Mouse (Mus musculus): ENCODE results near the gene Cyp4x1. TPM values are rescaled to one million over a fixed set of nuclear protein-coding genes. Genes with fewer than 3 reads are reported as not detected.

Cyp4x1 gene
- polyA plus RNA-seq, 1 experiment = 7.4 TPM

DNA sequence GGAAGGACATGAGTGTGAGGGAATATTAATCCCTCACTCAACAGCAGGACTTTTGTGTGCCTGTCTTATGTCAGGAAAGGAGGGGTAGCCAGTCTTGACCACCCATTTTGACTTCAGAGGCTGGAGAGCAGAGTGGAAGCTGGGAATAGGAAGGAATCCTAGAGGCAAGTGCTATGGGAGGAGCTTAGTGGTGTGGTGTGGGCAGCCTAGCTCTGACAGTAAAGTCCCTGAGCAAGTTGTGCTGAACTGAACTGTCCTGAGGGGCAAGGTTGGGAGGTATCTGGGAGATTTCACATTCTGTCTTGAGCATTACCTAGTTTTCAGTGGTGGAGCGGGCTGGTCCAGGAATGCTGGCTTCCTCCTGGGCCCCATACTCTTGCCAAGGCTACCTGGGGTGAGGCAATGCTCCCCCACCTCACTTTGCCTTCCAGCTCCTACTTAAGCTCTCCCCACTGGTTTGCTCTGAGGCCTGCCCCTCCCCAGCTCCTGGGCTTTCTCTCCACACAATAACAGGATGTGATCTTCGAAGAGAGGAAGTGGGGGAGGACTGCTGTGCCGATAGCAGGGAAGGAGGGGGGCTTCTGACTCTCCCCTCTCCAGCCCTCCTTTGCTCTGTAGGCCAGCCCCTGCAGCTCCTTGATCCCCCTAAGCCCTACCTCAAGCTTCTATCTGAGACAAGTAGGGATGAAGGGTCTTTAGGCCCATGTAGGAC, 58.7 kb downstream of the Cyp4x1 start:
- H3K27ac ChIP-seq (ENCODE audit: insufficient read depth, low read length) = no peak overlapping the region
- H3K27me3 ChIP-seq (ENCODE audit: control insufficient read depth, insufficient read depth, low read length) = no peaks in the 10 kb centered on the region
- H3K4me3 ChIP-seq (replicated peaks; ENCODE audit: insufficient read depth, low read depth, low read length) = no peak overlapping the region
- TF ChIP-seq POLR2A (IDR thresholded peaks at IDR 0.05; ENCODE audit: borderline replicate concordance, insufficient read depth, low read length) = no peak
- no peak for TF ChIP-seq CTCF (IDR thresholded peaks at IDR 0.05; ENCODE audit: borderline replicate concordance, insufficient read depth, low read depth, low read length)
- DNase-seq = no peak
- no peaks in the 10 kb centered on the region for H3K4me1 ChIP-seq (ENCODE audit: control insufficient read depth, insufficient read depth, low read length)
- 55% methylated on average over 3 of the region's 3 CpGs for WGBS

- TF ChIP-seq POLR2A (IDR thresholded peaks at IDR 0.05; ENCODE audit: borderline replicate concordance, insufficient read depth, low read length) (no peak), CTCF (IDR thresholded peaks at IDR 0.05; ENCODE audit: borderline replicate concordance, insufficient read depth, low read depth, low read length) (no peak)
- DNase-seq = no peak
- no peak overlapping the region for H3K4me3 ChIP-seq (replicated peaks; ENCODE audit: insufficient read depth, low read depth, low read length)
- WGBS = 86% methylated on average over 1 of the region's 1 CpGs
- H3K27ac ChIP-seq (ENCODE audit: insufficient read depth, low read length) = no peak overlapping the region
- H3K4me1 ChIP-seq (ENCODE audit: control insufficient read depth, insufficient read depth, low read length) = no peaks in the 10 kb centered on the region
- no peaks in the 10 kb centered on the region for H3K27me3 ChIP-seq (ENCODE audit: control insufficient read depth, insufficient read depth, low read length)
Measured at GRCm38 (mm10) chr4:115074789-115075188, 59.3 kb downstream of the Cyp4x1 start.

GRCm38 (mm10) chr4:115071668-115072067, 62.4 kb downstream of the Cyp4x1 start:
- TF ChIP-seq POLR2A (IDR thresholded peaks at IDR 0.05; ENCODE audit: borderline replicate concordance, insufficient read depth, low read length) (no peak), CTCF (IDR thresholded peaks at IDR 0.05; ENCODE audit: borderline replicate concordance, insufficient read depth, low read depth, low read length) (no peak)
- WGBS = 42% methylated on average over 1 of the region's 1 CpGs
- Histone ChIP-seq H3K27me3 (ENCODE audit: control insufficient read depth, insufficient read depth, low read length) (no peaks in the 10 kb centered on the region), H3K4me1 (ENCODE audit: control insufficient read depth, insufficient read depth, low read length) (no peaks in the 10 kb centered on the region), H3K27ac (ENCODE audit: insufficient read depth, low read length) (no peak overlapping the region), H3K4me3 (replicated peaks; ENCODE audit: insufficient read depth, low read depth, low read length) (no peak overlapping the region)
- no peak for DNase-seq

DNA sequence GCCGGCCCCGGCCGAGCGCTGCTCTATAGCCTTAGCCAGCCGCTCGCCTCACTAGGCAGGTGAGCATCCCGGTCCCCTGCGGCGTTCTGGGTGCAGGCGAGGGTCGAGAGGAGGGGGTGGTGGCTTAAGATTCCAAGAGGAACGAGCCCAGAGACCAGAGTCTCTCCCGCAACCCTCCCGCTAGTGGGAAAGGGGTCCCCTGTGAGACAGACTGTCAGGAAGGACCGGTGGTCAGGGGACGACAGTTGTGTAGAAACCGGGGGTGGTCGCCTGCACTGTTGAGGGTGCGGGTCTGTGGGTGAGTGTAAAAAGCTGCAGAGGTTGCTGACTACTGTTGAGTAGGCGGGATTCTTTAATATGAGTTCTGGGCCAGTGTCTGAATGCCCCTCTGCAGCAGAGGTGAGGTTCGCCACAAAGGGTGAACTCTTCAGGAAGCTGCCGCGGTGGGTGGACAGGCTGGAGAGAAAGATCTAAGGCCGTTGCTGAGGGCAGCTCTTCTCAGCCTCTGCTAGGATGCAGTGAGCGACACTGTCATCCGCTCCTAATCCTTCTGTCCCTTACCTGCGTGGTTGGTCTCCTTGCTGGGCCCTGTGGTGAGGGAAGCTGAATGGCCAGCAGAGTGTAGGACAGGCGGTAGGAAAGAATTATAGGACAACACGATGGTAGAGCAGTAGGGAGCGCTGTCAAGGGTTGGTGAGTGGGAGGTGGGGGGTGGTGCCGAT, 70.4 kb downstream of the Cyp4x1 start:
- H3K4me3 ChIP-seq (replicated peaks; ENCODE audit: insufficient read depth, low read depth, low read length) = no peak overlapping the region
- peaks cover 4% of the 10 kb centered on the region; the same call in 1 of the 2 replicates for H3K27me3 ChIP-seq (ENCODE audit: control insufficient read depth, insufficient read depth, low read length)
- H3K4me1 ChIP-seq (ENCODE audit: control insufficient read depth, insufficient read depth, low read length) = no peaks in the 10 kb centered on the region
- no peak for TF ChIP-seq POLR2A (IDR thresholded peaks at IDR 0.05; ENCODE audit: borderline replicate concordance, insufficient read depth, low read length)
- no peak for TF ChIP-seq CTCF (IDR thresholded peaks at IDR 0.05; ENCODE audit: borderline replicate concordance, insufficient read depth, low read depth, low read length)
- 3% methylated on average over 31 of the region's 31 CpGs for WGBS
- no peak overlapping the region for H3K27ac ChIP-seq (ENCODE audit: insufficient read depth, low read length)
- DNase-seq = no peak

GRCm38 (mm10) chr4:115062875-115063517, 71.1 kb downstream of the Cyp4x1 start:
- Histone ChIP-seq H3K4me1 (ENCODE audit: control insufficient read depth, insufficient read depth, low read length) (no peaks in the 10 kb centered on the region), H3K27ac (ENCODE audit: insufficient read depth, low read length) (no peak overlapping the region), H3K27me3 (ENCODE audit: control insufficient read depth, insufficient read depth, low read length) (peaks cover 7% of the 10 kb centered on the region; the same call in 1 of the 2 replicates), H3K4me3 (replicated peaks; ENCODE audit: insufficient read depth, low read depth, low read length) (peak overlapping the region; percentile 4)
- DNase-seq = peak in 1 of 2 experiments; percentile 13
- TF ChIP-seq CTCF (IDR thresholded peaks at IDR 0.05; ENCODE audit: borderline replicate concordance, insufficient read depth, low read depth, low read length) (no peak), POLR2A (IDR thresholded peaks at IDR 0.05; ENCODE audit: borderline replicate concordance, insufficient read depth, low read length) (no peak)
- WGBS = under 1% methylated on average over 56 of the region's 58 CpGs

DNA sequence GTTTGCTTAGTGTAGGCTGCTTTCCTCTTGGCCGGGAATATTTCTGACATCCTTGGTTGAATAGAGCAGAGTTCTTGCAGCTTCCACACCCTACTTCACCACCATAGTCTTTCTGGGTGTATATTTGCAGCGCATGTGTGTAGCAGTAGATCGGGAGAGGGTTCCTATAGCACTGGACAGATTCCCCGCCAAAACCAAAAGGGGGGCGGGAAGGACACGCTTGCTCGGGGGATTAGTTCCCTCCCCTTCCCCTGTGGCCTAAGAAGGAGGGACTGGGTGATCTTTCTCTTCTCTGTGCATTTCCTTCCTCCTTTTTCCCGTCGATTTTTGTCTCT, 71.6 kb downstream of the Cyp4x1 start:
- Histone ChIP-seq H3K27ac (ENCODE audit: insufficient read depth, low read length) (no peak overlapping the region), H3K27me3 (ENCODE audit: control insufficient read depth, insufficient read depth, low read length) (peaks cover 9% of the 10 kb centered on the region; the same call in 1 of the 2 replicates), H3K4me1 (ENCODE audit: control insufficient read depth, insufficient read depth, low read length) (no peaks in the 10 kb centered on the region), H3K4me3 (replicated peaks; ENCODE audit: insufficient read depth, low read depth, low read length) (no peak overlapping the region)
- 2% methylated on average over 9 of the region's 9 CpGs for WGBS
- DNase-seq = no peak
- TF ChIP-seq CTCF (IDR thresholded peaks at IDR 0.05; ENCODE audit: borderline replicate concordance, insufficient read depth, low read depth, low read length) (no peak), POLR2A (IDR thresholded peaks at IDR 0.05; ENCODE audit: borderline replicate concordance, insufficient read depth, low read length) (no peak)

DNA sequence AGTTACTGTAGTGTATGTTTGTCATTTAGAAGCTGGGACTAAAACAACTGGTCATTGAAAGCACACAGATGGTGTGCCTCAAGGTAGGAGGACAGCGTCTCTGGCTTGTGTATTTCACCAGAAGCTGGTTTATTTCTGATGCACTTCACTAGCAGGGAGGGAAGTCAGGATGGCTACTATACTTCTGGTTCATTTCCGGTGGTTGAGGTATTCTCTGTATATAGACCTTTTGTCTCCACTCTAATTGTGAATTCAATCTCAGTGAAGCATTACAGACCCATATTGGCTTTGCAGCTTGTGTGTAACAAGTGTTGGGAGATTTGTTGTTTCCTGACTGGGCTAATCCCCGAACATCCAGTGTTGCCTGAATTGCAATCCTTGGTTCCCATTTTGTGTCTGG, 73.3 kb downstream of the Cyp4x1 start:
- H3K27ac ChIP-seq (ENCODE audit: insufficient read depth, low read length) = no peak overlapping the region
- H3K27me3 ChIP-seq (ENCODE audit: control insufficient read depth, insufficient read depth, low read length) = peaks cover 18% of the 10 kb centered on the region; the same call in 1 of the 2 replicates
- H3K4me1 ChIP-seq (ENCODE audit: control insufficient read depth, insufficient read depth, low read length) = 0 out of 2 replicates have a peak, but pooled peaks cover 3% of the 10 kb centered on the region
- 28% methylated on average over 3 of the region's 3 CpGs for WGBS
- DNase-seq = no peak
- TF ChIP-seq CTCF (IDR thresholded peaks at IDR 0.05; ENCODE audit: borderline replicate concordance, insufficient read depth, low read depth, low read length) (no peak), POLR2A (IDR thresholded peaks at IDR 0.05; ENCODE audit: borderline replicate concordance, insufficient read depth, low read length) (no peak)
- no peak overlapping the region for H3K4me3 ChIP-seq (replicated peaks; ENCODE audit: insufficient read depth, low read depth, low read length)
